Mouse (Mus musculus) liver, embryonic 12.5 days (tissue): ENCODE data around the gene Ank. TPM values are rescaled to one million over a fixed set of nuclear protein-coding genes. Genes with fewer than 3 reads are reported as not detected.

Experiments used
- ATAC-seq: fragments of 200-750 bp; cut with Nextera tagmentation; 2 replicates; pipeline ENCODE4 v1.8.0; 2017; ENCODE audit warnings: moderate number of reproducible peaks, mild to moderate bottlenecking, moderate library complexity
- H3K27ac ChIP-seq: fragments of 300-500 bp; sonication (generic); 2 replicates; pipeline ENCODE4 v1.5.1; 2016; ENCODE audit warnings: mild to moderate bottlenecking
- H3K27me3 ChIP-seq: fragments of 300-500 bp; sonication (generic); replicated peaks from 2 replicates; pipeline ENCODE4 v1.6.1; 2016; ENCODE audit warnings: mild to moderate bottlenecking, moderate library complexity
- H3K36me3 ChIP-seq: fragments of 300-500 bp; sonication (generic); 2 replicates; pipeline ENCODE4 v1.6.1; 2016; ENCODE audit warnings: mild to moderate bottlenecking, moderate library complexity
- H3K4me1 ChIP-seq: fragments of 300-500 bp; sonication (generic); 2 replicates; pipeline ENCODE4 v1.6.1; 2016
- H3K4me2 ChIP-seq: fragments of 300-500 bp; sonication (generic); 2 replicates; pipeline ENCODE4 v1.6.1; 2016; ENCODE audit warnings: mild to moderate bottlenecking, moderate library complexity
- H3K4me3 ChIP-seq: fragments of 300-500 bp; sonication (generic); 2 replicates; pipeline ENCODE4 v1.5.1; 2016; ENCODE audit warnings: mild to moderate bottlenecking, moderate library complexity
- H3K9ac ChIP-seq: fragments of 300-500 bp; sonication (generic); 2 replicates; pipeline ENCODE4 v1.6.1; 2016; ENCODE audit warnings: mild to moderate bottlenecking, moderate library complexity
- H3K9me3 ChIP-seq: fragments of 300-500 bp; sonication (generic); replicated peaks from 2 replicates; pipeline ENCODE4 v1.6.1; 2016; ENCODE audit warnings: mild to moderate bottlenecking, moderate library complexity
- WGBS: fragments of 180-500 bp; shearing (Covaris S2); methylation state at CpG from one replicate; pipeline ENCODE4 v1.1.7; 2016; ENCODE audit not compliant: insufficient replicate concordance; 5-methylcytosine and 5-hydroxymethylcytosine counted together
- polyA plus RNA-seq: library from polyadenylated mRNA; unstranded; fragments of >200 nt; fragmentation: Nextera tagmentation; extraction: Ambion mirVana; gene quantifications from 2 replicates; pipeline ENCODE4 v1.2.1, GENCODE M21; 2016

Ank gene
- polyA plus RNA-seq, 1 experiment from 2014 or later: 13.6 TPM

GRCm38 (mm10) chr15:27618778-27619533, 152.5 kb downstream of the Ank start:
- Histone ChIP-seq H3K9me3 (no peaks in the 10 kb centered on the region), H3K4me3 (no peak overlapping the region), H3K27me3 (no peaks in the 10 kb centered on the region), H3K9ac (no peak overlapping the region), H3K27ac (peak overlapping the region; percentile 56; the same call in 1 of the 2 replicates), H3K36me3 (peaks cover 92% of the 10 kb centered on the region), H3K4me1 (peaks cover 31% of the 10 kb centered on the region), H3K4me2 (0 out of 2 replicates have a peak overlapping the region, but pooled peaks have one; percentile 12)
- WGBS: 34% methylated on average over 6 of the region's 6 CpGs
- ATAC-seq: peak; percentile 87

GRCm38 (mm10) chr15:27619683-27620082, 153.2 kb downstream of the Ank start:
- WGBS: 63% methylated on average over 3 of the region's 3 CpGs
- Histone ChIP-seq H3K4me2 (no peak overlapping the region), H3K4me1 (peaks cover 36% of the 10 kb centered on the region), H3K9ac (no peak overlapping the region), H3K27me3 (no peaks in the 10 kb centered on the region), H3K4me3 (no peak overlapping the region), H3K27ac (peak overlapping the region; percentile 56), H3K9me3 (no peaks in the 10 kb centered on the region), H3K36me3 (peaks cover 92% of the 10 kb centered on the region)
- peak; percentile 33; the same call in 1 of the 2 replicates for ATAC-seq

DNA sequence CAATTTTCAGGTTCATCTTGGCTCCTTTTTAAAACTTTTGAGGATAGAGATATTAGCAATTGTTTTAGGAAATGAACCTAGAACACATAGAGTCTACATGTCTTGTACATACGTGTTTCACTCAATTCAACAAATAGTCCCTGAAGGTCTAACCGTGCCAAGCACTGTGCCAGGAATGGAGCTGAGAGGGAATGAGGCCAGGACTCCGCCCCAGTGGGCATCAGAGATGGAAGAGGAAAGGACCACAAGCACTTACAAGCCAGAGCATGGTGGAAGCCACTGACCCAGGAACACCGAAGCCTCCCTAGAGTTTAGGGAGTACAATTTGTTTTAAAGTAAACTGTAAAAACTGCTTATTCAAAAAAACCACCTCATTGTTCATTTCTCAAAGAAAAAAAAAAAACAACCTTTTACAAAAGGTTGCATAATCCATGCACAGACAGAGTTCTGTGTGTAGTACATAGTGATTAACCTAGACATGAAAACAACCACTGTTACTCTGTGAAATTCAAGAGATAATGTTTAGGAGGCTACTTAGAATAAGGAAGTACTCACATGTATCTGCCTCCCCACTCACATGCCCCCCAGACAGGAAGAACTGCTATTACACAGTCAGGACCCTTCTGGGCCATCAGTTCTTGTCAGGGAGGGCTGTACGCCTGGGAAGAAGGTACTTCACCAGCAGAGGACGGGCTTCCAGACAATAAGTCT, 154.2 kb downstream of the Ank start:
- no peak overlapping the region for H3K9ac ChIP-seq
- no peaks in the 10 kb centered on the region for H3K27me3 ChIP-seq
- no peak overlapping the region for H3K4me2 ChIP-seq
- 80% methylated on average over 6 of the region's 6 CpGs for WGBS
- no peak for ATAC-seq
- H3K27ac ChIP-seq: no peak overlapping the region
- H3K9me3 ChIP-seq: no peaks in the 10 kb centered on the region
- H3K4me1 ChIP-seq: peaks cover 46% of the 10 kb centered on the region
- peaks cover 90% of the 10 kb centered on the region for H3K36me3 ChIP-seq
- H3K4me3 ChIP-seq: no peak overlapping the region

DNA sequence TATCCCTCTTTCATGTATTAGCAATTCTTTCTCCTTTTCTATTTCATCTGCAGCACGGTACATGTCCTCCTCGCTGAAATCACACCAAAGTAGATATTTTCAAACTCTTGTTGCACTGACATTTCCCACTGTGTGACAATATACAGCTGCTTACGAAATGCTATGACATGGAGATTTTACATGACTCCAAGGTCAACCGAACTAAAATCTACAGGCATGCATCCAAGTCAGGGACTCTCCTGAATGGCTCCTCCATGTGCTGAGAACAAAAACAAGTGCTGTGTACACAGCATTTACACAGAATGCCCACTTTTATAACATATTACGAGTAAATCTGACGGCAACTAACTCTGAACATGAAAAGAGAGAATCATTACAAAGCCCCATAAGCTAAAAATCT, 156.8 kb downstream of the Ank start:
- H3K36me3 ChIP-seq: peaks cover 87% of the 10 kb centered on the region
- no peak for ATAC-seq
- 82% methylated on average over 6 of the region's 6 CpGs for WGBS
- H3K4me3 ChIP-seq: no peak overlapping the region
- no peak overlapping the region for H3K9ac ChIP-seq
- H3K9me3 ChIP-seq: no peaks in the 10 kb centered on the region
- H3K4me2 ChIP-seq: no peak overlapping the region
- H3K4me1 ChIP-seq: peaks cover 72% of the 10 kb centered on the region
- H3K27ac ChIP-seq: no peak overlapping the region
- no peaks in the 10 kb centered on the region for H3K27me3 ChIP-seq

GRCm38 (mm10) chr15:27625014-27625889, 158.8 kb downstream of the Ank start:
- 45% methylated on average over 13 of the region's 13 CpGs for WGBS
- Histone ChIP-seq H3K4me3 (no peak overlapping the region), H3K27me3 (no peaks in the 10 kb centered on the region), H3K36me3 (peaks cover 69% of the 10 kb centered on the region), H3K9ac (no peak overlapping the region), H3K4me1 (peaks cover 70% of the 10 kb centered on the region), H3K9me3 (no peaks in the 10 kb centered on the region), H3K4me2 (peak overlapping the region; percentile 27), H3K27ac (no peak overlapping the region; the same call in 1 of the 2 replicates)
- ATAC-seq: no peak

DNA sequence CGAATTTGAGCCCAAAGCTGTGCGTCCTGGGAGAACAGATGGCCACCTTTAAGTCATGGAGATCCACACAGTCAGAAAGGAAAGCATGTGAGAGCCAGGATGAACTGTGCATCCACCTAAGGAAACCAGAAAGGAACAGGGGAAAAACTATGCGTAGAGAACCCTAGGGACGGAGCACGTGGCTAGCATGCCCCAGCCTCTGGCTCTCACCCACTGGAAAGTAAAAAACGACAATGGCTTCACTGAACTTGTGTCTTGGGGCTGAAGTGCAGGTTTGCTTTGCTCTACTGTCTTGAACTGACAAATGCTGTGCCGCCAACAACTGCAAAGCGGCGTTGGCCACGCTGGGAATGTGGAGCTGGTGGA, 159.4 kb downstream of the Ank start:
- H3K4me3 ChIP-seq: no peak overlapping the region
- no peak overlapping the region for H3K9ac ChIP-seq
- H3K4me2 ChIP-seq: peak overlapping the region; percentile 27
- WGBS: 55% methylated on average over 10 of the region's 10 CpGs
- no peak for ATAC-seq
- peaks cover 64% of the 10 kb centered on the region for H3K36me3 ChIP-seq
- H3K27ac ChIP-seq: peak overlapping the region; percentile 4; the same call in 1 of the 2 replicates
- H3K27me3 ChIP-seq: no peaks in the 10 kb centered on the region
- no peaks in the 10 kb centered on the region for H3K9me3 ChIP-seq
- H3K4me1 ChIP-seq: peaks cover 67% of the 10 kb centered on the region

GRCm38 (mm10) chr15:27626314-27626713, 159.8 kb downstream of the Ank start:
- Histone ChIP-seq H3K27ac (0 out of 2 replicates have a peak overlapping the region, but pooled peaks have one; percentile 4), H3K4me2 (peak overlapping the region; percentile 27; the same call in 1 of the 2 replicates), H3K9ac (no peak overlapping the region), H3K36me3 (peaks cover 59% of the 10 kb centered on the region), H3K4me3 (no peak overlapping the region), H3K27me3 (no peaks in the 10 kb centered on the region), H3K9me3 (no peaks in the 10 kb centered on the region), H3K4me1 (peaks cover 67% of the 10 kb centered on the region)
- WGBS: 82% methylated on average over 1 of the region's 1 CpGs
- ATAC-seq: no peak

DNA sequence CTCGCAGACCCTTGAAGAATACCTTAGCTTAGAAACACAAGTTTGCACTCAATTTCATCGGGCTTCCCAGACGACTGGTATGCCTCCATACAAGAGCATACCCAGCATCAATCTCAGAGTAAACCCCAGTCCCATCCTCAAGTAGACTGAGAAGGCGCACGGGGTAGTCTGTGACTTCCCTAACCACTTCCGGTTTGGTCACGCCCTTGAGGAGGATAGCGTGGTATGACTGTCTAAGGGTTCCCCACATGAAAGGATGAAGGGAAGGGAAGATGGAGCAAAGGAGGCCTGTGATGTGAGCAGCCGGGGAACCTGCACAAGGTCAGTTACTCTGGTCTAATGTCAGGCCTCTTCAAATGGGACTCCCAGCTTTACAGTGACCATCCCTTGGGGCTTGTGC, 161.3 kb downstream of the Ank start:
- Histone ChIP-seq H3K27ac (no peak overlapping the region), H3K27me3 (no peaks in the 10 kb centered on the region), H3K36me3 (peaks cover 48% of the 10 kb centered on the region), H3K9me3 (no peaks in the 10 kb centered on the region), H3K4me2 (peak overlapping the region; percentile 85), H3K4me1 (peaks cover 65% of the 10 kb centered on the region), H3K9ac (0 out of 2 replicates have a peak overlapping the region, but pooled peaks have one; percentile 8), H3K4me3 (no peak overlapping the region)
- WGBS: 47% methylated on average over 9 of the region's 9 CpGs
- ATAC-seq: no peak

- peak overlapping the region; percentile 90 for H3K9ac ChIP-seq
- H3K4me2 ChIP-seq: peak overlapping the region; percentile 85
Measured at GRCm38 (mm10) chr15:27629046-27629445, 162.6 kb downstream of the Ank start.

GRCm38 (mm10) chr15:27629800-27630600, 163.5 kb downstream of the Ank start:
- H3K4me1 ChIP-seq: peaks cover 57% of the 10 kb centered on the region
- H3K9me3 ChIP-seq: no peaks in the 10 kb centered on the region
- no peaks in the 10 kb centered on the region for H3K27me3 ChIP-seq
- peaks cover 25% of the 10 kb centered on the region for H3K36me3 ChIP-seq
- peak overlapping the region; percentile 77 for H3K27ac ChIP-seq
- H3K9ac ChIP-seq: peak overlapping the region; percentile 90
- peak; percentile 69 for ATAC-seq
- WGBS: 2% methylated on average over 46 of the region's 53 CpGs
- peak overlapping the region; percentile 85 for H3K4me2 ChIP-seq
- peak overlapping the region; percentile 98 for H3K4me3 ChIP-seq

More at GRCm38 (mm10) chr15:27629046-27629445, 162.6 kb downstream of the Ank start:
- Histone ChIP-seq H3K4me3 (peak overlapping the region; percentile 98), H3K27me3 (no peaks in the 10 kb centered on the region), H3K36me3 (peaks cover 35% of the 10 kb centered on the region), H3K4me1 (peaks cover 65% of the 10 kb centered on the region), H3K27ac (no peak overlapping the region), H3K9me3 (no peaks in the 10 kb centered on the region)
- no peak for ATAC-seq
- 68% methylated on average over 4 of the region's 4 CpGs for WGBS
